Mouse (Mus musculus) heart, embryonic 16.5 days (tissue): ENCODE measurements around the gene Map2k3. TPM values are rescaled to one million over a fixed set of nuclear protein-coding genes. Genes with fewer than 3 reads are reported as not detected.

Source experiments
- ATAC-seq: fragments of 200-750 bp; cut with Nextera tagmentation; replicated peaks from 2 replicates; pipeline ENCODE4 v1.8.0; 2017; ENCODE audit warnings: moderate number of reproducible peaks; ENCODE audit not compliant: insufficient read depth, low FRiP score; ENCODE audit errors: extremely low read depth
- H3K27ac ChIP-seq: fragments of 300-500 bp; sonication (generic); 2 replicates; pipeline ENCODE4 v1.5.1; 2014; ENCODE audit warnings: mild to moderate bottlenecking, low read length, control low read depth, moderate library complexity
- H3K27me3 ChIP-seq: fragments of 300-500 bp; sonication (generic); 2 replicates; pipeline ENCODE4 v1.6.1; 2014; ENCODE audit warnings: low read length, mixed read lengths; ENCODE audit not compliant: control insufficient read depth, insufficient read depth
- H3K36me3 ChIP-seq: fragments of 300-500 bp; sonication (generic); 2 replicates; pipeline ENCODE4 v1.6.1; 2014; ENCODE audit not compliant: control insufficient read depth, insufficient read depth
- H3K4me1 ChIP-seq: fragments of 300-500 bp; sonication (generic); 2 replicates; pipeline ENCODE4 v1.6.1; 2014; ENCODE audit warnings: low read length, mixed read lengths; ENCODE audit not compliant: control insufficient read depth, insufficient read depth
- H3K4me2 ChIP-seq: fragments of 300-500 bp; sonication (generic); 2 replicates; pipeline ENCODE4 v1.6.1; 2014; ENCODE audit warnings: low read depth, mild to moderate bottlenecking, control low read depth, low read length
- H3K4me3 ChIP-seq: fragments of 300-500 bp; sonication (generic); 2 replicates; pipeline ENCODE4 v1.5.1; 2014; ENCODE audit warnings: mild to moderate bottlenecking, control low read depth, low read length
- H3K9ac ChIP-seq: fragments of 300-500 bp; sonication (generic); 2 replicates; pipeline ENCODE4 v1.6.1; 2014; ENCODE audit warnings: low read length, control low read depth
- H3K9me3 ChIP-seq: fragments of 300-500 bp; sonication (generic); replicated peaks from 2 replicates; pipeline ENCODE4 v1.6.1; 2016; ENCODE audit warnings: low read length; ENCODE audit not compliant: control insufficient read depth
- WGBS: fragments of 180-500 bp; shearing (Covaris S2); extraction: QIAGEN DNeasy Blood & Tissue Kit; methylation state at CpG from one replicate; pipeline ENCODE4 v1.1.7; 2014; 5-methylcytosine and 5-hydroxymethylcytosine counted together
- polyA plus RNA-seq: library from polyadenylated mRNA; unstranded; fragments of >200 nt; fragmentation: Nextera tagmentation; extraction: Ambion mirVana; gene quantifications from 2 replicates; pipeline ENCODE4 v1.2.1, GENCODE M21; 2015

Map2k3 gene
- polyA plus RNA-seq, 1 experiment from 2014 or later: 67.7 TPM

DNA sequence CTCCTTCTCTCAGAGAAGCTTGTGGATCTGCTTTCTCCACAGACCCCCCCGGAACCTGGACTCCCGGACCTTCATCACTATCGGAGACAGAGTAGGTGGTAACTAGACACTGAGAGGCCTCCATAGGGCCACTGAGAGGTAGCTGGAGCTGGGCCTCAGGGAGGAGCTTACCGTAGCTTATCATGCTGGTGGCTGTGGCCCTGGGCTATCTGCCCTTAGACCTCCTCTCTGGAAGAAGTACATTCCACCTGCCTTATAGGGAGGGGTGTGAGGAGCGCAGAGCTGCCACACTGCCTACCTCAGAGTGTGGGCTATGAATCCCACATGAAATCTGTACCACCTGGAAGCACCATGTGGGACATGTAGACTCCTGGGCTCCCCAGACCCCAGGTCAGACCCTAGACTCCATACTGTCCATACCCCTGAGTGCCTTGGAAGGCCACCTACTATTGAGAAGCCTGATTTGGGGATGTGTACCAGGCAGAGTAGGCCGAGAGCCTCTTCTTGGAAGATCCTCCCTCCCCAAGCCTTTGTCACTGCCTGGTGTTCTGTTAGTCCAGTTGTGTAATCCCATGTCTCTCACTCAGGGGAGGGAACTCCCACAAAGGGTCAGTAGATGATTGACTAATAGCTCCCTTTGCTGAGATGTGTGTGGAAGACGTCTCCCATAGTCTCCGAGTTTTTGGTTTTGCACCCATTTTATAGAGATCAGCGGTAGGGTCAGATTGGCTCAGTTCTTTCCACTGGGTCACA is 10.6 kb downstream of the Map2k3 start:
- Histone ChIP-seq H3K36me3 (peaks cover 32% of the 10 kb centered on the region), H3K27ac (no peak overlapping the region), H3K4me3 (no peak overlapping the region), H3K9ac (no peak overlapping the region), H3K27me3 (no peaks in the 10 kb centered on the region), H3K4me1 (peaks cover 13% of the 10 kb centered on the region), H3K4me2 (0 out of 2 replicates have a peak overlapping the region, but pooled peaks have one; percentile 5), H3K9me3 (no peaks in the 10 kb centered on the region)
- no peak for ATAC-seq
- 72% methylated on average over 9 of the region's 9 CpGs for WGBS

DNA sequence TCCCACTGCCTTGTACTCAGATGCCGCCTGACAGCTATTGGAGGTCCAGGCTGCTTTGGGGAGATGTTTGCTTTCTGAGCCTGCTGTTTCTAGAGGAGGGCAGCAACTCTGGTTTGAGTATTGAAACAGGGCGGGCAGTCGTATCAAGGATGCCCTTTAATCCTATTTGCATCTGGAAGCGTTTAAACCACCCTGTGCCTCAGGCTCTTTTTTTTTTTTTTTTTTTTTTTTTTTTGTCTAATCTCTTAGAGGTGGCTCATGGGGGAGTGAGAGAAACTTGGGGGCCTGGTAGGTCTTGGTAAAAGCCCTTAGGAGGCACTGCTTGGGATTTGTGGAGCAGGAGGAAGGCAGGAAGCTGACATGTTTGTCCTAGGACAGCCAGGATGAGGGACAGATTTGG is 13.2 kb downstream of the Map2k3 start:
- WGBS: 80% methylated on average over 4 of the region's 4 CpGs

GRCm38 (mm10) chr11:60951896-60952295 is 20.1 kb downstream of the Map2k3 start:
- Histone ChIP-seq H3K9me3 (no peaks in the 10 kb centered on the region), H3K4me3 (no peak overlapping the region), H3K4me1 (peaks cover 11% of the 10 kb centered on the region), H3K4me2 (no peak overlapping the region), H3K36me3 (peaks cover 31% of the 10 kb centered on the region), H3K27me3 (no peaks in the 10 kb centered on the region), H3K9ac (no peak overlapping the region), H3K27ac (no peak overlapping the region)
- WGBS: 88% methylated on average over 5 of the region's 5 CpGs
- no peak for ATAC-seq

More for the DNA sequence above, 13.2 kb downstream of the Map2k3 start:
- H3K9me3 ChIP-seq: no peaks in the 10 kb centered on the region
- H3K4me3 ChIP-seq: no peak overlapping the region
- no peak overlapping the region for H3K9ac ChIP-seq
- ATAC-seq: no peak
- no peaks in the 10 kb centered on the region for H3K27me3 ChIP-seq
- peaks cover 48% of the 10 kb centered on the region for H3K36me3 ChIP-seq
- peaks cover 13% of the 10 kb centered on the region for H3K4me1 ChIP-seq
- H3K27ac ChIP-seq: no peak overlapping the region
- H3K4me2 ChIP-seq: no peak overlapping the region

GRCm38 (mm10) chr11:60952362-60952761 is 20.5 kb downstream of the Map2k3 start:
- Histone ChIP-seq H3K27me3 (no peaks in the 10 kb centered on the region), H3K9me3 (no peaks in the 10 kb centered on the region), H3K4me3 (no peak overlapping the region), H3K36me3 (peaks cover 26% of the 10 kb centered on the region), H3K4me2 (no peak overlapping the region), H3K27ac (no peak overlapping the region), H3K9ac (no peak overlapping the region), H3K4me1 (peaks cover 11% of the 10 kb centered on the region)
- WGBS: 91% methylated on average over 3 of the region's 3 CpGs
- ATAC-seq: no peak

- no peak for ATAC-seq
- Histone ChIP-seq H3K36me3 (peaks cover 22% of the 10 kb centered on the region), H3K9me3 (no peaks in the 10 kb centered on the region), H3K4me3 (no peak overlapping the region), H3K27me3 (no peaks in the 10 kb centered on the region), H3K27ac (no peak overlapping the region), H3K4me1 (peaks cover 11% of the 10 kb centered on the region), H3K9ac (no peak overlapping the region), H3K4me2 (no peak overlapping the region)
- WGBS: 89% methylated on average over 6 of the region's 6 CpGs
Measured at GRCm38 (mm10) chr11:60952986-60953385, 21.2 kb downstream of the Map2k3 start.

DNA sequence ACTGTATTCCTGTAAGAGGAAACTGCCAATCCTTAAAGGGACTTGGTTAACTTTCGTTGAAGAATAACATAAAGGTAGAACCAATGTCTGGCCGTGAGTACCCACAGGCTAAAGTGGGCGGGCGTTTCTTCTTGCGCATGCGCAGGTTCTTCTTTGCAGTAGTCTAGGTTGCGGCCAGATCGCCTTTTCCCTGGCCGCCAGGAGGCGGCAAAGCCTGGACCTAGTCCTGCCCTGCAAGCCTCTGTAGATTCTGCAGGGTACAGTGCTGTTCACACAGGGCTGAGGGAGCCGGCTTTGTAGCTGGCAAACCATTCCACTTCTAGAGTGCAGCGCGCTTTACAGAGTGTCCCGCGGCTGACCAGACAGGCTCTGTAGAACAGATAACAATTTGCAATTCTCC is 22.0 kb downstream of the Map2k3 start:
- peaks cover 11% of the 10 kb centered on the region for H3K4me1 ChIP-seq
- H3K27me3 ChIP-seq: no peaks in the 10 kb centered on the region
- no peak overlapping the region for H3K4me3 ChIP-seq
- H3K9me3 ChIP-seq: no peaks in the 10 kb centered on the region
- peak overlapping the region; percentile 48; the same call in 1 of the 2 replicates for H3K4me2 ChIP-seq
- no peak overlapping the region for H3K27ac ChIP-seq
- peak; percentile 93 for ATAC-seq
- WGBS: 11% methylated on average over 15 of the region's 15 CpGs
- H3K36me3 ChIP-seq: peaks cover 15% of the 10 kb centered on the region
- H3K9ac ChIP-seq: no peak overlapping the region

DNA sequence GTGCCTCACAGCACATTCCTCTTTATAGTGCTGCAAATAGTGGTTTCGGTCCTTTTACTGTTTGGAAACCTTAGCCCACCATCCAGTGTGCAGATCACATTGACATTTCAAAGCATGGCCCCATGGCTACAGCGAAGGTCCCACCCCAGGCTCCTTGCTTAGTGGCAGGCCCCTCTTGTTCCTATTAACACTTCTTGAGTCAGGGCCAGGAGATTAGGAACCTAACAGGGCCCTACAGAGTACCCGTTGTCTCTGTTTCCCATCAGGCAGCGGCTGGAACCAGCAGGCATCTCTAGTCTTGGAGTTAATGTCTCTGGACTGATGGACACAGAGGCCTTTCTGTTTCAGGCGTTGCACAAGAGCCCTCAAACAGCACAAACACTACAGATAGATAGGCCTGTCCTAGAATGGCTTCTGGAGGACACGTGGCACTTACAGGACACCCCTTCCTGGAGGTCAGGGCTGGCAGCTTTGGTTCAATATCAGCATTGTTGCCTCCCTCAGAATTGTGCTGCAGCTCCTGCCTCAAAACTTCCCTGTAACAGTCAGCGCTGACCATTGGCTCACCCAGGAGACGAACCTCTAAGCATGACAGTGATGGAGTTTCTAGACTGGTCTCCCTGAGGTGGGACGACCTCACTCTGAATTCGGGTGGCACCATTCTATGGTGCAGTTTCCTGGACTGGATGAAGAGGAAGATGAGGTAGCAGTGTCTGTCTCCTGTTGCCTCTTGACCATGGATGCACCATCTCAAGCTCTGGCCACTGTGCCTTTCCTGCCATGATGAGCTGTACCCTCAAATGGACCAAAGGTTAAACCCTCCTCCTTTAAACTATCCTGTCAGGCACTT is 22.6 kb downstream of the Map2k3 start:
- WGBS: 59% methylated on average over 10 of the region's 10 CpGs
- Histone ChIP-seq H3K27me3 (no peaks in the 10 kb centered on the region), H3K4me1 (peaks cover 11% of the 10 kb centered on the region), H3K4me3 (no peak overlapping the region), H3K36me3 (peaks cover 12% of the 10 kb centered on the region), H3K9ac (no peak overlapping the region), H3K9me3 (no peaks in the 10 kb centered on the region), H3K27ac (no peak overlapping the region), H3K4me2 (peak overlapping the region; percentile 48; the same call in 1 of the 2 replicates)
- ATAC-seq: no peak

DNA sequence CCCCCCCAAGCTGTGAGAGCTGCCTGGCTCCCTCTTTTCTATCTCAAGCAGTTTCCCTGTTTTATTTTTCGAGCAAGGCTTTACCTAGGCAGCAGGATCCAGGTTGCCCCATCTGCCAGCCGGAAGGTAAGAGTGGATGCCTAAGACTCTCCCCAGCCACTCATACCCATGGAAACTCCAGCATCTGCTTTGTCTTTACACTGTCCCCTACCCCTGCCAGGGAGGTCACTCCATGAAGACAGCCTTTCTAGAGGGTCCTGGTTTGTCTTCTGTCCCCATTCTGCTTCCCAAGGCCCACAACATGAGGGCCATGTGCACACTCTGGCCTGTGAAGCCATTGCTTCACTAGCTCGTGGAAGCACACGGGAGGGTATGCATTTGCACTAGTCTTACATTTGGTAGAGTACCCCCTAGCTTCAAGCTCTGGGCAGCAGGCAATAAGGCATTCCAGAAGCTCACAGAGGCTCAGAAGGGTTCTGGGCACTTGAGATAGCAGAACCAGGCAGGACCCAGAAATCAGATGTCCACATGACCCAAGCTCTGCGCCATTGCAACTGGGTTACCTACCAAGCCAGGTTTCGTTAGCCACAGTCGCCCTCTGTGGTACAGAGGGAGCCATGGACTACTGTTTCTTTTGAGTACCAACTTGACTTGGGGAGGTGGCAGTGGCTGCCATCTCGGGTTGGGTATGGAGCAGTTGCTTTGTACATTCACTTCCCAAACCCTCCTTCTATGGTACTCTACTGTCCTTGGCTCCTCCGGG is 24.0 kb downstream of the Map2k3 start:
- no peak overlapping the region for H3K4me3 ChIP-seq
- peaks cover 11% of the 10 kb centered on the region for H3K4me1 ChIP-seq
- H3K9me3 ChIP-seq: no peaks in the 10 kb centered on the region
- no peak overlapping the region for H3K9ac ChIP-seq
- H3K36me3 ChIP-seq: peaks cover 9% of the 10 kb centered on the region
- ATAC-seq: no peak
- no peak overlapping the region for H3K4me2 ChIP-seq
- H3K27me3 ChIP-seq: no peaks in the 10 kb centered on the region
- WGBS: 76% methylated on average over 9 of the region's 9 CpGs
- no peak overlapping the region for H3K27ac ChIP-seq
